Mouse (Mus musculus): ENCODE measurements around the gene Sgms2.

DNA sequence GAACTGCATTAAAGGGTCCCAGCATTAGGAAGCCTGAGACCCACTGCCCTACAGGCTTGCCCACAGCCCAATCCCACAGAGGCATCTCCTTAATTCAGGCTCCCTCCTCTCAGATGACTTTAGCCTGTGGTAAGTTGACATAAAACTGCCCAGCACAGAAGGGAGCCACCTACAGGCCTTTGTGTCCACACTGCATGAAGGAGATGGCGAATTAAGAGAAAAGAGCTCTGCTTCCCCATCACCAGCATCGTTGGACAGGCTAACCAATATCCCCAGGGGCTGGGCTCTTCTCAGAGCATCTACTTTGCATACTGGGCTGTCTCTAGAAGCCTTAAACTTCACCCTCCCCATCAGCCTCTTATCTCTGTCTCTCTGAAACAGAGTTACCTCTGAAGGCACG is 196.7 kb downstream of the Sgms2 start:
- TF ChIP-seq POLR2A (IDR thresholded peaks at IDR 0.05; ENCODE audit: low read depth, low read length), result no peak
- TF ChIP-seq CTCF (IDR thresholded peaks at IDR 0.05; ENCODE audit: extremely low read depth, insufficient read length, insufficient replicate concordance, low read depth, low read length), result no peak
